Mouse (Mus musculus): ENCODE results near the gene Krt7.

DNA sequence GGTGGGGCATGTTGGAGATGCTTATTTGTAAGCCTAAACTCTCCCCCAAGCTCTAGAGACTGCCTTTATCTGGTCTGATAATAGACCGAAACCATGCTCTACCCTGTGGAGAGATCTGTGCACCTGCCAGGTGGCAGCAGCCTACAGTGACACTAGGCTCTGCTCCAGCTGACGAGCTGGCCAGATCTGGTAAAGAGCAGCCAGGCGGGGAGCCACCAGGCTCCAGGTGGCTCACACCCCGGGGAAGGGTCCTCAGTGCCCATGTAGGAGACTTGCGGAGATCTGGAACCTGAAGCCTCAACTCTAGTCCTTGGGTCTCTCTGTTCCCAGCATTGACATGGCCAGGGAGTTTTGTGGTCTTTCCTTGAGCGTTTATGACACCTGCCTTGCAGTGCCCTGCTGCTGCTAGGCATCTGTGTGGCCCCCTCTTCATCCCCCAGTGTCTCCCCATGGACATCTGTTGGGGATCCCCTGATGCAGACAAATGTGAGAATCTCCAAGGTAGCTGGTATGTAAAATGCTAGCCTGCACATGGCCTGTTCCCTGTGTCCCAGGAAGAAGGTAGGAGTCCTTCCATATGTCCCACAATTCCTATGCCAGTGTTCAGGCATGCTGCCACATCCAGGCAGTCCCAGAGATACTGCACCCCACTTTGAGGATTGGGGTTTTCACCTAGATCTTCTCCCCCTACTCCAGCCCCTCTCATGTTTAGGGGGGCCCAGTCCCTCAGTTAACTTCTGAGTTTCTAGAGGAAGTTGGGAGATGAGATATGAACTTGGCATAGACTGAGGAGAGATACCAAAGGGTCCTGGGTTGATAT, 34.7 kb upstream of the Krt7 start:
- TF ChIP-seq CTCF (IDR thresholded peaks at IDR 0.05; ENCODE audit: low read depth, low read length), result no peak
- no peak for TF ChIP-seq TAL1 (conservative IDR thresholded peaks at IDR 0.05; ENCODE audit: low read depth, low read length)

Data from G1E (cell line).